Mouse (Mus musculus) intestine, embryonic 14.5 days (tissue): Measurements from ENCODE around the gene Birc2. TPM values are rescaled to one million over a fixed set of nuclear protein-coding genes. Genes with fewer than 3 reads are reported as not detected.
A peak's percentile ranks its signal among the peaks of the same experiment; 100 is the strongest.

ENCODE experiments used
- microRNA-seq: library from miRNA; unstranded; fragments of <30 nt; microRNA quantifications from one replicate; pipeline ENCODE4, GENCODE M21; 2016
- polyA plus RNA-seq: library from polyadenylated mRNA; unstranded; fragments of >200 nt; fragmentation: Nextera tagmentation; extraction: Ambion mirVana; gene quantifications from 2 replicates; pipeline ENCODE4 v1.2.1, GENCODE M21; 2014

The Birc2 gene
- polyA plus RNA-seq, 1 experiment from 2014 or later = 39.8 TPM

Small RNAs within 50 kb of the gene (microRNA-seq; reads per million reads assigned to microRNA genes)
- gene Mir5618 = 6.2 reads per million, percentile 35 among the genes with 10 or more reads in this experiment

Other genes with a start within 250 kb of the Birc2 start
- gene Mmp20, start 208.8 kb downstream of the Birc2 start, polyA plus RNA-seq = 0.13 and 0.24 TPM in 2 replicates
- 0.46 and 0.84 TPM in 2 replicates for gene Mmp7, start 145.0 kb downstream of the Birc2 start, polyA plus RNA-seq
- 92.2 and 101 TPM in 2 replicates for gene Tmem123, start 73.0 kb downstream of the Birc2 start, polyA plus RNA-seq
- 9.0 and 9.4 TPM in 2 replicates for gene Birc3, start 36.1 kb upstream of the Birc2 start, polyA plus RNA-seq
- gene Yap1, start 167.5 kb upstream of the Birc2 start, polyA plus RNA-seq = 29.3 and 30.9 TPM in 2 replicates
- gene Cfap300, start 205.8 kb upstream of the Birc2 start, polyA plus RNA-seq = 9.5 and 12.3 TPM in 2 replicates